Comparison of ENCODE assay signal across 9 mouse cellular contexts in the genomic region with DNA sequence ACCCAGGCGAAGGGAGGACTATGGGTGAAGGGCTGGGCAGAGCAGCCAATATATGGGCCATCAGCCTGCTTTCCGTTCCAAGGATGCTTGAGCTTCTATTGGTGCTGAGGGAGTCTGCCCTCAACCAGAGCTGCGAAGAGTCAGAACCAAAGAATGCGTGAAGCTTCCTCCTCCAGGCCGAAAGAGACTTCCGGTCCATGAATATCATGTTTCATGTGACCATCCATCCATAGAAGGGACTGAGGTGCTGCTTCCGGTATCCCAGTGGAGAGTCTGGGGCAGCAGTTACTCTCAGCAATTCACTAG.
A peak's percentile ranks its signal among the peaks of the same experiment; 100 is the strongest.
DNase-seq lines count a peak whose midpoint lies in the region; ATAC-seq and TF ChIP-seq lines count a peak whose summit lies in the region.
"Had no signal": no experiment of that assay in that cellular context is flagged by ENCODE, and none has a peak within 500 bp of the region (broad histone marks: within the 10 kb centered on the region; RNA-seq: fewer than 3 reads in every experiment).

No protein-coding gene starts in this region.

- no peaks in the 10 kb centered on the region for H3K9me3 ChIP-seq in heart, embryonic 13.5 days
- no peaks in the 10 kb centered on the region for H3K9me3 ChIP-seq in lung, embryonic 14.5 days (ENCODE audit: low read depth, low read length)
- H3K9me3 ChIP-seq in forebrain, embryonic 14.5 days (replicated peaks; ENCODE audit: control insufficient read depth, low read length): no peaks in the 10 kb centered on the region
- no peaks in the 10 kb centered on the region for H3K9me3 ChIP-seq in neural tube, embryonic 13.5 days

- H3K4me1 ChIP-seq in heart, embryonic 13.5 days: peaks cover 45% of the 10 kb centered on the region
- H3K4me1 ChIP-seq in lung, embryonic 14.5 days (ENCODE audit: insufficient read depth): peaks cover 13% of the 10 kb centered on the region
- H3K4me1 ChIP-seq in forebrain, embryonic 14.5 days (ENCODE audit: control insufficient read depth, insufficient read depth, low read length): peaks cover 40% of the 10 kb centered on the region
- peaks cover 36% of the 10 kb centered on the region for H3K4me1 ChIP-seq in neural tube, embryonic 13.5 days (replicated peaks)

- no peaks in the 10 kb centered on the region for H3K36me3 ChIP-seq in heart, embryonic 13.5 days
- H3K36me3 ChIP-seq in lung, embryonic 14.5 days (ENCODE audit: insufficient read depth): no peaks in the 10 kb centered on the region
- H3K36me3 ChIP-seq in forebrain, embryonic 14.5 days (ENCODE audit: control insufficient read depth, insufficient read depth, low read length): no peaks in the 10 kb centered on the region
- H3K36me3 ChIP-seq in neural tube, embryonic 13.5 days: no peaks in the 10 kb centered on the region

- H3K4me3 ChIP-seq in heart, embryonic 13.5 days: no peak overlapping the region
- no peak overlapping the region for H3K4me3 ChIP-seq in lung, embryonic 14.5 days (ENCODE audit: low read depth, low read length)
- H3K4me3 ChIP-seq in forebrain, embryonic 14.5 days (ENCODE audit: low read depth, low read length): no peak overlapping the region
- no peak overlapping the region for H3K4me3 ChIP-seq in neural tube, embryonic 13.5 days

- DNase-seq in heart, postnatal 14 days: no peak
- DNase-seq in lung, embryonic 14.5 days: peak; percentile 48
- DNase-seq in lung, postnatal 25 days (ENCODE audit: low spot score): no peak
- no peak for DNase-seq in forebrain, embryonic 14.5 days (ENCODE audit: low spot score)
- no peak for DNase-seq in urinary bladder, adult 18-20 months (ENCODE audit: low spot score in 2 of 2)
- no peak for DNase-seq in spleen, postnatal 14 days (ENCODE audit: low spot score in 2 of 2)
- DNase-seq: B cell, adult 2 months had no signal

- intact Hi-C loops in heart, postnatal 14 days (cut with DNase I): no loop called here

- TF ChIP-seq CTCF in lung, embryonic 14.5 days (IDR thresholded peaks at IDR 0.05; ENCODE audit: low read depth): no peak

- H3K4me2 ChIP-seq in heart, embryonic 13.5 days: peak overlapping the region; percentile 48
- H3K4me2 ChIP-seq in lung, embryonic 14.5 days: peak overlapping the region; percentile 27; the same call in 1 of the 2 replicates
- H3K4me2 ChIP-seq in forebrain, embryonic 14.5 days (ENCODE audit: low read length): peak overlapping the region; percentile 44; the same call in 1 of the 2 replicates
- no peak overlapping the region for H3K4me2 ChIP-seq in neural tube, embryonic 13.5 days

- H3K27ac ChIP-seq in heart, embryonic 13.5 days (replicated peaks): no peak overlapping the region
- no peak overlapping the region for H3K27ac ChIP-seq in lung, embryonic 14.5 days (ENCODE audit: low read depth)
- H3K27ac ChIP-seq in forebrain, embryonic 14.5 days (ENCODE audit: low read depth, low read length): peak overlapping the region; percentile 78
- 0 out of 2 replicates have a peak overlapping the region, but pooled peaks have one; percentile 65 for H3K27ac ChIP-seq in neural tube, embryonic 13.5 days (replicated peaks)

- 44% methylated on average over 7 of the region's 7 CpGs for WGBS in heart, embryonic 13.5 days
- WGBS in lung, embryonic 14.5 days: 42% methylated on average over 7 of the region's 7 CpGs
- WGBS in forebrain, embryonic 14.5 days: 35% methylated on average over 7 of the region's 7 CpGs
- WGBS in neural tube, embryonic 13.5 days: 63% methylated on average over 7 of the region's 7 CpGs

- no peak overlapping the region; the same call in 1 of the 2 replicates for H3K9ac ChIP-seq in heart, embryonic 13.5 days
- H3K9ac ChIP-seq in lung, embryonic 14.5 days: no peak overlapping the region
- H3K9ac ChIP-seq in forebrain, embryonic 14.5 days (ENCODE audit: low read length): no peak overlapping the region; the same call in 1 of the 2 replicates
- H3K9ac ChIP-seq in neural tube, embryonic 13.5 days: no peak overlapping the region

- no peak for ATAC-seq in heart, embryonic 13.5 days (ENCODE audit: extremely low read depth, insufficient number of reproducible peaks, low FRiP score, low TSS enrichment)
- no peak for ATAC-seq in lung, embryonic 14.5 days (ENCODE audit: insufficient read depth)
- no peak for ATAC-seq in forebrain, embryonic 14.5 days
- no peak for ATAC-seq in neural tube, embryonic 13.5 days (ENCODE audit: low read depth)

- H3K27me3 ChIP-seq in heart, embryonic 13.5 days (replicated peaks): no peaks in the 10 kb centered on the region
- H3K27me3 ChIP-seq in lung, embryonic 14.5 days (ENCODE audit: insufficient read depth, low read length): no peaks in the 10 kb centered on the region
- H3K27me3 ChIP-seq in forebrain, embryonic 14.5 days (replicated peaks; ENCODE audit: control insufficient read depth, insufficient read depth, low read length): no peaks in the 10 kb centered on the region
- no peaks in the 10 kb centered on the region for H3K27me3 ChIP-seq in neural tube, embryonic 13.5 days

Comparison
In these comparisons a context has a peak if more than half of its experiments do, and no peak if none do; other contexts are left out.
1. H3K27ac ChIP-seq: peak in forebrain, embryonic 14.5 days (single experiment) and neural tube, embryonic 13.5 days (single experiment); none in heart, embryonic 13.5 days (single experiment) and lung, embryonic 14.5 days (single experiment).